In the genomic region with DNA sequence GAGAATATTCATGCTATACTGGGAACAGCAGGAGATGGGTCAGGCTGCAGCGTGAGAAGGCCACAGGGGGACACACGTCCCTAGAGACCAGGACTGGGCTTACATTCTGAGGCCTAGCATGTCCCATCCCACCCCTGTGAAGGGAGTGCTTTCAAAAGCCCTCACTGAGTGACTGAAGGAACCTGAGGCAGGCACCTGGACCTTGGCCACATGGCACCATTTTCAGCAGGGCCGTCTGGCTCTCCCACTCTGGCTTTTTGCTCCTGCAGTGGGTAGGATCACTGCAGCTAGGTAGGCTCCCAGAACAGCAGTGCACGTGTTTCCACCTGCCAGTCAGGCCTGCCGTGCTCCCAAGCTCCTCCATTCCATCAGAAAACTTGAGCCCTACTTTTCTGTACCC, we compare ENCODE assay signal across 12 mouse cellular contexts. TPM values are rescaled to one million over a fixed set of nuclear protein-coding genes. Genes with fewer than 3 reads are reported as not detected.
DNase-seq lines count a peak whose midpoint lies in the region; ATAC-seq lines count a peak whose summit lies in the region.
"Had no signal": no experiment of that assay in that cellular context is flagged by ENCODE, and none has a peak within 500 bp of the region (broad histone marks: within the 10 kb centered on the region; RNA-seq: fewer than 3 reads in every experiment).

No protein-coding gene starts in this region.

- no peaks in the 10 kb centered on the region for H3K36me3 ChIP-seq in heart, embryonic 14.5 days (ENCODE audit: control insufficient read depth, insufficient read depth, low read length)
- H3K36me3 ChIP-seq in megakaryocyte, embryonic 14.5 days (replicated peaks; ENCODE audit: low read length) = peaks cover 60% of the 10 kb centered on the region
- H3K36me3 ChIP-seq in hindbrain, embryonic 13.5 days = peaks cover 24% of the 10 kb centered on the region
- H3K36me3 ChIP-seq in neural tube, embryonic 15.5 days = peaks cover 14% of the 10 kb centered on the region

- H3K4me2 ChIP-seq in heart, embryonic 14.5 days (ENCODE audit: low read length) = no peak overlapping the region
- no peak overlapping the region for H3K4me2 ChIP-seq in hindbrain, embryonic 13.5 days
- H3K4me2 ChIP-seq in neural tube, embryonic 15.5 days = no peak overlapping the region

- DNase-seq in heart, adult 8-10 months (ENCODE audit: low spot score) = no peak
- no peak for DNase-seq in layer of hippocampus, adult 18-20 months (ENCODE audit: low spot score in 2 of 2)
- DNase-seq in ovary, postnatal 14 days (ENCODE audit: low spot score) = no peak

- no peak for ATAC-seq in heart, embryonic 14.5 days (ENCODE audit: insufficient number of reproducible peaks, insufficient read depth, low FRiP score, low read depth)
- no peak for ATAC-seq in megakaryocyte, adult 5-6 weeks (ENCODE audit: poor library complexity, severe bottlenecking)
- no peak for ATAC-seq in hindbrain, embryonic 13.5 days (ENCODE audit: low FRiP score)
- no peak for ATAC-seq in neural tube, embryonic 15.5 days (ENCODE audit: low FRiP score)

- peak overlapping the region; percentile 60 to 69; a peak in 3 of 4 replicates for H3K27ac ChIP-seq in heart, embryonic 14.5 days (replicated peaks in 1 of 2; ENCODE audit: control insufficient read depth in 1 of 2, insufficient read depth in 1 of 2, low read depth in 2 of 2, low read length in 2 of 2)
- peak overlapping the region; percentile 53 for H3K27ac ChIP-seq in hindbrain, embryonic 13.5 days
- H3K27ac ChIP-seq in neural tube, embryonic 15.5 days (replicated peaks) = peak overlapping the region; percentile 63; the same call in 1 of the 2 replicates

- H3K27me3 ChIP-seq in heart, embryonic 14.5 days (ENCODE audit: control insufficient read depth, insufficient read depth, low read length) = no peaks in the 10 kb centered on the region
- H3K27me3 ChIP-seq in megakaryocyte, embryonic 14.5 days (replicated peaks) = no peaks in the 10 kb centered on the region
- H3K27me3 ChIP-seq in hindbrain, embryonic 13.5 days = no peaks in the 10 kb centered on the region
- H3K27me3 ChIP-seq in neural tube, embryonic 15.5 days (replicated peaks) = no peaks in the 10 kb centered on the region

- H3K9me3 ChIP-seq in heart, embryonic 14.5 days (ENCODE audit: control insufficient read depth, low read length) = no peaks in the 10 kb centered on the region
- no peaks in the 10 kb centered on the region for H3K9me3 ChIP-seq in megakaryocyte, embryonic 14.5 days
- H3K9me3 ChIP-seq in hindbrain, embryonic 13.5 days = no peaks in the 10 kb centered on the region
- H3K9me3 ChIP-seq in neural tube, embryonic 15.5 days (replicated peaks) = no peaks in the 10 kb centered on the region

- H3K4me1 ChIP-seq in heart, embryonic 14.5 days (ENCODE audit: control insufficient read depth in 2 of 2, insufficient read depth in 2 of 2, low read length in 2 of 2) = peaks cover 29 to 47% of the 10 kb centered on the region in 2 experiments
- peaks cover 100% of the 10 kb centered on the region for H3K4me1 ChIP-seq in megakaryocyte, embryonic 14.5 days
- peaks cover 54% of the 10 kb centered on the region for H3K4me1 ChIP-seq in hindbrain, embryonic 13.5 days (replicated peaks)
- peaks cover 28% of the 10 kb centered on the region for H3K4me1 ChIP-seq in neural tube, embryonic 15.5 days

- no peak overlapping the region for H3K4me3 ChIP-seq in heart, embryonic 14.5 days (ENCODE audit: control insufficient read depth in 1 of 2, insufficient read depth in 1 of 2, low read depth in 1 of 2, low read length in 2 of 2)
- H3K4me3 ChIP-seq in megakaryocyte, embryonic 14.5 days (replicated peaks) = peak overlapping the region; percentile 62
- H3K4me3 ChIP-seq in hindbrain, embryonic 13.5 days = no peak overlapping the region
- no peak overlapping the region for H3K4me3 ChIP-seq in neural tube, embryonic 15.5 days (replicated peaks)
- H3K4me3 ChIP-seq: myocyte had no signal

- peak overlapping the region; percentile 21; the same call in 1 of the 2 replicates for H3K9ac ChIP-seq in heart, embryonic 14.5 days (ENCODE audit: low read length)
- H3K9ac ChIP-seq in hindbrain, embryonic 13.5 days = peak overlapping the region; percentile 21; the same call in 1 of the 2 replicates
- H3K9ac ChIP-seq in neural tube, embryonic 15.5 days (replicated peaks) = no peak overlapping the region

- 73% methylated on average over 5 of the region's 5 CpGs for WGBS in heart, embryonic 14.5 days
- WGBS in hindbrain, embryonic 13.5 days = 75% methylated on average over 5 of the region's 5 CpGs
- 74% methylated on average over 5 of the region's 5 CpGs for WGBS in neural tube, embryonic 15.5 days

RNA-seq across cellular contexts. Expression of a gene that starts 21.2 kb away (rescaled TPM):
- 3.3 and 3.7 TPM in 2 replicates for polyA plus RNA-seq in heart, embryonic 14.5 days (2014; fragmentation: Nextera tagmentation; extraction: Ambion mirVana)
- total RNA-seq in heart, adult 8-10 months (2022) = 10 to 100 TPM in 1 of 4 experiments, 1 to 10 TPM in 3; 7.4 to 10.2 (median 7.9) TPM
- polyA plus RNA-seq in megakaryocyte, embryonic 14.5 days (2012; ENCODE audit: insufficient read depth, low replicate concordance) = 63.1 and 65.1 TPM in 2 replicates
- 2.8 and 2.9 TPM in 2 replicates for total RNA-seq in megakaryocyte, adult 5-6 weeks (2015)
- total RNA-seq in megakaryocyte, adult 5-6 weeks (2017) = 0.15 and 4.8 TPM in 2 replicates
- polyA plus RNA-seq in hindbrain, embryonic 13.5 days (2015; fragmentation: Nextera tagmentation; extraction: Ambion mirVana) = 8.4 and 9.7 TPM in 2 replicates
- polyA plus RNA-seq in neural tube, embryonic 15.5 days (2015; fragmentation: Nextera tagmentation; extraction: Ambion mirVana) = 9.4 and 12.6 TPM in 2 replicates
- 100 to 1,000 TPM in 1 of 2 experiments, 10 to 100 TPM in 1; 95.6 to 103 TPM for total RNA-seq in layer of hippocampus, adult 18-20 months (2021)

RNA-seq across cellular contexts. Expression of a gene that starts 27.4 kb away (rescaled TPM):
- 61.9 and 64.7 TPM in 2 replicates for polyA plus RNA-seq in heart, embryonic 14.5 days (2014; fragmentation: Nextera tagmentation; extraction: Ambion mirVana)
- 10 to 100 TPM; 42.4 to 49.4 (median 45.9) TPM for total RNA-seq in heart, adult 8-10 months (2022)
- 59.8 and 71.3 TPM in 2 replicates for polyA plus RNA-seq in megakaryocyte, embryonic 14.5 days (2012; ENCODE audit: insufficient read depth, low replicate concordance)
- total RNA-seq in megakaryocyte, adult 5-6 weeks (2015) = 62.4 and 71.7 TPM in 2 replicates
- total RNA-seq in megakaryocyte, adult 5-6 weeks (2017) = 35.4 and 36.0 TPM in 2 replicates
- polyA plus RNA-seq in hindbrain, embryonic 13.5 days (2015; fragmentation: Nextera tagmentation; extraction: Ambion mirVana) = 74.5 and 79.9 TPM in 2 replicates
- 63.1 and 82.7 TPM in 2 replicates for polyA plus RNA-seq in neural tube, embryonic 15.5 days (2015; fragmentation: Nextera tagmentation; extraction: Ambion mirVana)
- total RNA-seq in layer of hippocampus, adult 18-20 months (2021) = 10 to 100 TPM; 54.6 to 56.8 TPM

RNA-seq across cellular contexts. Expression of a gene that starts 33.2 kb away (rescaled TPM):
- polyA plus RNA-seq in heart, embryonic 14.5 days (2014; fragmentation: Nextera tagmentation; extraction: Ambion mirVana) = not detected in 2 replicates
- under 1 TPM in 2 of 4 experiments, not detected in 2; 0.32 to 0.44 TPM for total RNA-seq in heart, adult 8-10 months (2022)
- not detected in 2 replicates for polyA plus RNA-seq in megakaryocyte, embryonic 14.5 days (2012; ENCODE audit: insufficient read depth, low replicate concordance)
- total RNA-seq in megakaryocyte, adult 5-6 weeks (2015) = not detected in 2 replicates
- not detected in 2 replicates for total RNA-seq in megakaryocyte, adult 5-6 weeks (2017)
- not detected in 2 replicates for polyA plus RNA-seq in hindbrain, embryonic 13.5 days (2015; fragmentation: Nextera tagmentation; extraction: Ambion mirVana)
- polyA plus RNA-seq in neural tube, embryonic 15.5 days (2015; fragmentation: Nextera tagmentation; extraction: Ambion mirVana) = 1.2 TPM in 1 of 2 replicates, not detected in the other
- total RNA-seq in layer of hippocampus, adult 18-20 months (2021) = under 1 TPM in 1 of 2 experiments, not detected in 1; 0.25 TPM
- total RNA-seq: hematopoietic stem cell, adult 5-6 weeks; left cerebral cortex, postnatal 4 days had no signal
- polyA plus RNA-seq: forebrain, embryonic 11.5 days; myocyte had no signal

RNA-seq across cellular contexts. Expression of a gene that starts 57.0 kb away (rescaled TPM):
- 116 and 122 TPM in 2 replicates for polyA plus RNA-seq in heart, embryonic 14.5 days (2014; fragmentation: Nextera tagmentation; extraction: Ambion mirVana)
- total RNA-seq in heart, adult 8-10 months (2022) = 10 to 100 TPM; 13.6 to 18.9 (median 16.5) TPM
- polyA plus RNA-seq in megakaryocyte, embryonic 14.5 days (2012; ENCODE audit: insufficient read depth, low replicate concordance) = 0.75 and 2.3 TPM in 2 replicates
- total RNA-seq in megakaryocyte, adult 5-6 weeks (2015) = not detected in 2 replicates
- not detected in 2 replicates for total RNA-seq in megakaryocyte, adult 5-6 weeks (2017)
- polyA plus RNA-seq in hindbrain, embryonic 13.5 days (2015; fragmentation: Nextera tagmentation; extraction: Ambion mirVana) = 6.2 and 6.4 TPM in 2 replicates
- polyA plus RNA-seq in neural tube, embryonic 15.5 days (2015; fragmentation: Nextera tagmentation; extraction: Ambion mirVana) = 10.2 and 16.1 TPM in 2 replicates
- 1 to 10 TPM; 1.3 to 2.9 TPM for total RNA-seq in layer of hippocampus, adult 18-20 months (2021)
